Mouse (Mus musculus) left cerebral cortex, adult 8-10 months (tissue): Measurements from ENCODE around the gene Gpr82. TPM values are rescaled to one million over a fixed set of nuclear protein-coding genes. Genes with fewer than 3 reads are reported as not detected.

Experiments
- DNase-seq, 2 experiments: peaks; one replicate each; pipeline ENCODE4 v3.0.0; 2022; ENCODE audit warnings: low spot score in 2 of 2
- total RNA-seq, 4 experiments: library from RNA; stranded (reverse); gene quantifications; 2 replicates each; pipeline ENCODE4 v1.2.4; 2022

Gpr82 gene
- not detected for total RNA-seq

GRCm38 (mm10) chrX:13661063-13661462, at the start of gene Gpr82:
Gene Gpr82, plus strand, starts transcription at chrX:13661363.
- no peak for DNase-seq

- no peak for DNase-seq
These were observed 49.0 kb upstream of the Gpr82 start for GRCm38 (mm10) chrX:13612115-13612514.

- DNase-seq, result no peak
These were observed 44.4 kb upstream of the Gpr82 start for GRCm38 (mm10) chrX:13616726-13617125.

- no peak for DNase-seq
These were observed 43.9 kb upstream of the Gpr82 start for GRCm38 (mm10) chrX:13617294-13617693.

GRCm38 (mm10) chrX:13618476-13618875, 42.7 kb upstream of the Gpr82 start:
- DNase-seq, result no peak

- DNase-seq, result no peak
These were observed 39.7 kb upstream of the Gpr82 start for GRCm38 (mm10) chrX:13621473-13621872.

- DNase-seq, result no peak
These were observed 38.5 kb upstream of the Gpr82 start for GRCm38 (mm10) chrX:13622654-13623053.

- DNase-seq, result no peak
These were observed 29.4 kb upstream of the Gpr82 start, which contains the start of gene Gpr34 for GRCm38 (mm10) chrX:13631599-13632283. Gene Gpr34, plus strand, starts transcription at chrX:13632089.

- no peak for DNase-seq
These were observed 24.8 kb upstream of the Gpr82 start for GRCm38 (mm10) chrX:13636398-13636797.

- no peak for DNase-seq
These were observed 22.3 kb upstream of the Gpr82 start for GRCm38 (mm10) chrX:13638894-13639293.

GRCm38 (mm10) chrX:13651889-13652288, 9.3 kb upstream of the Gpr82 start:
- DNase-seq, result no peak

- DNase-seq, result no peak
These were observed 8.9 kb upstream of the Gpr82 start for GRCm38 (mm10) chrX:13652291-13652690.

GRCm38 (mm10) chrX:13655005-13655421, 6.2 kb upstream of the Gpr82 start:
- no peak for DNase-seq

- no peak for DNase-seq
These were observed 5.3 kb upstream of the Gpr82 start for GRCm38 (mm10) chrX:13655906-13656305.

- no peak for DNase-seq
These were observed 4.4 kb upstream of the Gpr82 start for GRCm38 (mm10) chrX:13656721-13657120.

- DNase-seq, result no peak
These were observed 2.5 kb upstream of the Gpr82 start for GRCm38 (mm10) chrX:13658616-13659140.

- no peak for DNase-seq
These were observed 1.8 kb upstream of the Gpr82 start for GRCm38 (mm10) chrX:13659201-13659890.

- no peak for DNase-seq
These were observed 7.7 kb downstream of the Gpr82 start for GRCm38 (mm10) chrX:13668867-13669266.

- DNase-seq, result no peak
These were observed 9.2 kb downstream of the Gpr82 start for GRCm38 (mm10) chrX:13670342-13670741.

- DNase-seq, result no peak
These were observed 11.8 kb downstream of the Gpr82 start for GRCm38 (mm10) chrX:13673001-13673400.

- no peak for DNase-seq
These were observed 20.6 kb downstream of the Gpr82 start for GRCm38 (mm10) chrX:13681748-13682147.

GRCm38 (mm10) chrX:13686589-13686988, 25.4 kb downstream of the Gpr82 start:
- no peak for DNase-seq

GRCm38 (mm10) chrX:13688356-13688755, 27.2 kb downstream of the Gpr82 start:
- peak in 1 of 2 experiments; percentile 34 for DNase-seq
